Mouse (Mus musculus): Measurements from ENCODE around the gene Ttc9b. TPM values are rescaled to one million over a fixed set of nuclear protein-coding genes. Genes with fewer than 3 reads are reported as not detected.
A peak's percentile ranks its signal among the peaks of the same experiment; 100 is the strongest.
"Not testable (repeated sequence)": the region's sequence is repeated elsewhere in the genome, so short reads cannot be mapped to it uniquely, and the experiment has no call there.

Gene Ttc9b
- total RNA-seq, 1 experiment = 0.54 TPM

- H3K36me3 ChIP-seq (ENCODE audit: control insufficient read depth, insufficient read depth, low read length, poor library complexity, severe bottlenecking) = peaks cover 32% of the 10 kb centered on the region
- TF ChIP-seq HCFC1 (IDR thresholded peaks at IDR 0.05; ENCODE audit: borderline replicate concordance, insufficient read depth, low read length) (no peak), MAFK (IDR thresholded peaks at IDR 0.05; ENCODE audit: insufficient read depth, low read depth, low read length) (no peak), ZC3H11A (IDR thresholded peaks at IDR 0.05; ENCODE audit: borderline replicate concordance, low read depth, low read length) (no peak), ZNF384 (IDR thresholded peaks at IDR 0.05; ENCODE audit: low read depth, low read length) (no peak), CHD2 (IDR thresholded peaks at IDR 0.05; ENCODE audit: low read depth, low read length) (no peak)
- in situ Hi-C loops (cut with MboI; ENCODE audit: low sequenced_read_pairs in 2 of 2, unreplicated experiment in 2 of 2) = no loop called here
- H3K9ac ChIP-seq (ENCODE audit: insufficient read depth, low read depth, low read length, poor library complexity, severe bottlenecking) = no peak overlapping the region
- no peaks in the 10 kb centered on the region for H3K9me3 ChIP-seq (ENCODE audit: control insufficient read depth, insufficient read depth, low read depth, low read length)
- H3K4me1 ChIP-seq (ENCODE audit: control insufficient read depth in 2 of 2, insufficient read depth in 2 of 2, low read length in 2 of 2, poor library complexity in 1 of 2) = peaks cover 0 to 3% of the 10 kb centered on the region in 2 experiments; a peak in 1 of 4 replicates
- no peak for DNase-seq (ENCODE audit: low read depth, low spot score)
- H3K27ac ChIP-seq (ENCODE audit: insufficient read depth, low read depth, low read length, poor library complexity, severe bottlenecking) = no peak overlapping the region
- H3K4me3 ChIP-seq (ENCODE audit: insufficient read depth in 1 of 2, low read depth in 1 of 2, low read length in 2 of 2, poor library complexity in 1 of 2, severe bottlenecking in 1 of 2) = no peak overlapping the region
Observed at GRCm38 (mm10) chr7:27631439-27631838, 22.3 kb upstream of the Ttc9b start.

GRCm38 (mm10) chr7:27633166-27633565 is 20.5 kb upstream of the Ttc9b start:
- TF ChIP-seq HCFC1 (IDR thresholded peaks at IDR 0.05; ENCODE audit: borderline replicate concordance, insufficient read depth, low read length) (no peak), CHD2 (IDR thresholded peaks at IDR 0.05; ENCODE audit: low read depth, low read length) (no peak)
- H3K4me1 ChIP-seq (ENCODE audit: control insufficient read depth in 2 of 2, insufficient read depth in 2 of 2, low read length in 2 of 2, poor library complexity in 1 of 2) = 0 out of 4 replicates have a peak, but pooled peaks cover 0 to 3% of the 10 kb centered on the region in 2 experiments
- no peak overlapping the region for H3K4me3 ChIP-seq (ENCODE audit: insufficient read depth in 1 of 2, low read depth in 1 of 2, low read length in 2 of 2, poor library complexity in 1 of 2, severe bottlenecking in 1 of 2)
- peaks cover 38% of the 10 kb centered on the region for H3K36me3 ChIP-seq (ENCODE audit: control insufficient read depth, insufficient read depth, low read length, poor library complexity, severe bottlenecking)
- no peak overlapping the region for H3K9ac ChIP-seq (ENCODE audit: insufficient read depth, low read depth, low read length, poor library complexity, severe bottlenecking)
- DNase-seq (ENCODE audit: low read depth, low spot score) = no peak
- H3K9me3 ChIP-seq (ENCODE audit: control insufficient read depth, insufficient read depth, low read depth, low read length) = no peaks in the 10 kb centered on the region
- in situ Hi-C loops (cut with MboI; ENCODE audit: low sequenced_read_pairs in 2 of 2, unreplicated experiment in 2 of 2) = no loop called here
- no peak overlapping the region for H3K27ac ChIP-seq (ENCODE audit: insufficient read depth, low read depth, low read length, poor library complexity, severe bottlenecking)

- no peaks in the 10 kb centered on the region for H3K9me3 ChIP-seq (ENCODE audit: control insufficient read depth, insufficient read depth, low read depth, low read length)
- no peak overlapping the region for H3K27ac ChIP-seq (ENCODE audit: insufficient read depth, low read depth, low read length, poor library complexity, severe bottlenecking)
- in situ Hi-C loops (cut with MboI; ENCODE audit: low sequenced_read_pairs in 2 of 2, unreplicated experiment in 2 of 2) = no loop called here
- no peak for TF ChIP-seq MAFK (IDR thresholded peaks at IDR 0.05; ENCODE audit: insufficient read depth, low read depth, low read length)
- TF ChIP-seq CHD2 (IDR thresholded peaks at IDR 0.05; ENCODE audit: low read depth, low read length) = no peak
- no peak for TF ChIP-seq HCFC1 (IDR thresholded peaks at IDR 0.05; ENCODE audit: borderline replicate concordance, insufficient read depth, low read length)
- no peak for TF ChIP-seq ZC3H11A (IDR thresholded peaks at IDR 0.05; ENCODE audit: borderline replicate concordance, low read depth, low read length)
- no peak for TF ChIP-seq ZNF384 (IDR thresholded peaks at IDR 0.05; ENCODE audit: low read depth, low read length)
- no peak overlapping the region for H3K9ac ChIP-seq (ENCODE audit: insufficient read depth, low read depth, low read length, poor library complexity, severe bottlenecking)
- H3K4me3 ChIP-seq (ENCODE audit: insufficient read depth in 1 of 2, low read depth in 1 of 2, low read length in 2 of 2, poor library complexity in 1 of 2, severe bottlenecking in 1 of 2) = no peak overlapping the region
- peaks cover 27% of the 10 kb centered on the region for H3K36me3 ChIP-seq (ENCODE audit: control insufficient read depth, insufficient read depth, low read length, poor library complexity, severe bottlenecking)
- DNase-seq (ENCODE audit: low read depth, low spot score) = no peak
- 0 out of 4 replicates have a peak, but pooled peaks cover 0 to 3% of the 10 kb centered on the region in 2 experiments for H3K4me1 ChIP-seq (ENCODE audit: control insufficient read depth in 2 of 2, insufficient read depth in 2 of 2, low read length in 2 of 2, poor library complexity in 1 of 2)
Observed at GRCm38 (mm10) chr7:27634691-27635090, 19.0 kb upstream of the Ttc9b start.

- H3K9me3 ChIP-seq (ENCODE audit: control insufficient read depth, insufficient read depth, low read depth, low read length); DNase-seq (ENCODE audit: low read depth, low spot score); H3K4me1 ChIP-seq (ENCODE audit: control insufficient read depth in 2 of 2, insufficient read depth in 2 of 2, low read length in 2 of 2, poor library complexity in 1 of 2); in situ Hi-C loops (cut with MboI; ENCODE audit: low sequenced_read_pairs in 2 of 2, unreplicated experiment in 2 of 2); H3K27ac ChIP-seq (ENCODE audit: insufficient read depth, low read depth, low read length, poor library complexity, severe bottlenecking); H3K9ac ChIP-seq (ENCODE audit: insufficient read depth, low read depth, low read length, poor library complexity, severe bottlenecking); H3K4me3 ChIP-seq (ENCODE audit: insufficient read depth in 1 of 2, low read depth in 1 of 2, low read length in 2 of 2, poor library complexity in 1 of 2, severe bottlenecking in 1 of 2): not testable (repeated sequence)
- peaks cover 27% of the 10 kb centered on the region for H3K36me3 ChIP-seq (ENCODE audit: control insufficient read depth, insufficient read depth, low read length, poor library complexity, severe bottlenecking)
Observed at GRCm38 (mm10) chr7:27635094-27635493, 18.6 kb upstream of the Ttc9b start.

GRCm38 (mm10) chr7:27644471-27644870 is 9.2 kb upstream of the Ttc9b start:
- TF ChIP-seq ZNF384 (IDR thresholded peaks at IDR 0.05; ENCODE audit: low read depth, low read length) = peak; percentile 43; the same call in 1 of the 2 replicates
- TF ChIP-seq ZC3H11A (IDR thresholded peaks at IDR 0.05; ENCODE audit: borderline replicate concordance, low read depth, low read length) = 0 out of 2 replicates have a peak, but pooled peaks have one; percentile 19
- no peak for TF ChIP-seq MAFK (IDR thresholded peaks at IDR 0.05; ENCODE audit: insufficient read depth, low read depth, low read length)
- no peak for TF ChIP-seq CHD2 (IDR thresholded peaks at IDR 0.05; ENCODE audit: low read depth, low read length)
- no peak for TF ChIP-seq HCFC1 (IDR thresholded peaks at IDR 0.05; ENCODE audit: borderline replicate concordance, insufficient read depth, low read length)
- no peak overlapping the region for H3K27ac ChIP-seq (ENCODE audit: insufficient read depth, low read depth, low read length, poor library complexity, severe bottlenecking)
- in situ Hi-C loops (cut with MboI; ENCODE audit: low sequenced_read_pairs in 2 of 2, unreplicated experiment in 2 of 2) = no loop called here
- no peak overlapping the region for H3K9ac ChIP-seq (ENCODE audit: insufficient read depth, low read depth, low read length, poor library complexity, severe bottlenecking)
- peaks cover 0 to 2% of the 10 kb centered on the region in 2 experiments; a peak in 2 of 4 replicates for H3K4me1 ChIP-seq (ENCODE audit: control insufficient read depth in 2 of 2, insufficient read depth in 2 of 2, low read length in 2 of 2, poor library complexity in 1 of 2)
- no peaks in the 10 kb centered on the region for H3K9me3 ChIP-seq (ENCODE audit: control insufficient read depth, insufficient read depth, low read depth, low read length)
- H3K36me3 ChIP-seq (ENCODE audit: control insufficient read depth, insufficient read depth, low read length, poor library complexity, severe bottlenecking) = no peaks in the 10 kb centered on the region
- H3K4me3 ChIP-seq (ENCODE audit: insufficient read depth in 1 of 2, low read depth in 1 of 2, low read length in 2 of 2, poor library complexity in 1 of 2, severe bottlenecking in 1 of 2) = no peak overlapping the region
- DNase-seq (ENCODE audit: low read depth, low spot score) = no peak

All from ES-E14 (cell line).